Mouse (Mus musculus) liver, embryonic 18 days (tissue): Measurements from ENCODE around the gene Astn1. TPM values are rescaled to one million over a fixed set of nuclear protein-coding genes. Genes with fewer than 3 reads are reported as not detected.

ENCODE experiments used
- polyA plus RNA-seq: library from polyadenylated mRNA; depleted of rRNA; stranded (reverse); fragments of >200 nt; gene quantifications from 2 replicates; pipeline ENCODE4 v1.2.3, GENCODE M21; 2012; rRNA removed

Gene Astn1
- 0.03 and 0.04 TPM in 2 replicates for polyA plus RNA-seq

GRCm38 (mm10) chr1:158361964-158362291 lies at the start of gene Astn1:
Gene Astn1, plus strand, starts transcription at chr1:158362273.

GRCm38 (mm10) chr1:158356051-158356461 lies 6.0 kb upstream of the Astn1 start, which contains the start of gene Brinp2:
Gene Brinp2, minus strand, starts transcription at chr1:158356326.

Other genes with a start within 250 kb of the Astn1 start
- 0.01 TPM in 2 replicates for gene Brinp2, start 5.9 kb upstream of the Astn1 start, polyA plus RNA-seq